Mouse (Mus musculus) heart, postnatal 4 days (tissue): ENCODE measurements around the gene Gm16253. TPM values are rescaled to one million over a fixed set of nuclear protein-coding genes. Genes with fewer than 3 reads are reported as not detected.

Source experiments
- DNase-seq: peaks from one replicate; pipeline ENCODE4 v3.0.0; 2021
- total RNA-seq, 2 experiments: library from RNA; stranded (reverse); gene quantifications; 2 replicates each; pipeline ENCODE4 v1.2.3; 2021

Gm16253 gene
- 1 to 10 TPM; 2.5 to 2.9 TPM for total RNA-seq

GRCm38 (mm10) chr3:96576690-96577541, at the start of gene Gm16253:
Gene Gm16253 (plus strand): TSS chr3:96576984.
- peak; percentile 95 for DNase-seq

DNA sequence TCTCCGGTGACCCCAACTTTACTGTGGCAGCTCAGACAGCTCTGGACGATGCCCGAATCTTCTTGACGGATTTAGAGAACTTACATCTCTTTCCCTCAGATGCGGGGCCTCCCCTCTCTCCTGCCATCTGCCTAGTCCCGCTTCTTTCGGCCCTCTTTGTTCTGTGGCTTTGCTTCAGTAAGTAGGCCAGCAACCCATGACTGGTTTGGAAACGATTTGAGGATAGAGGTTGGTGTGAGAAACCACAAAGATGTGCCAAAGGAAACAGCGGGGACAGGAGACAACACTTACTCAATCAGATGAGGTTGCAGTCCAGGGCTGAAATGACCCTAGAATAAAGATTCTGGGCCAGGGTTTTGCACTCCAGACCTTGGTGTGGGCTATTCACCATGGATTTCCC, 48.3 kb upstream of the Gm16253 start:
- no peak for DNase-seq

- DNase-seq: no peak
Measured at GRCm38 (mm10) chr3:96532050-96532449, 44.7 kb upstream of the Gm16253 start.

DNA sequence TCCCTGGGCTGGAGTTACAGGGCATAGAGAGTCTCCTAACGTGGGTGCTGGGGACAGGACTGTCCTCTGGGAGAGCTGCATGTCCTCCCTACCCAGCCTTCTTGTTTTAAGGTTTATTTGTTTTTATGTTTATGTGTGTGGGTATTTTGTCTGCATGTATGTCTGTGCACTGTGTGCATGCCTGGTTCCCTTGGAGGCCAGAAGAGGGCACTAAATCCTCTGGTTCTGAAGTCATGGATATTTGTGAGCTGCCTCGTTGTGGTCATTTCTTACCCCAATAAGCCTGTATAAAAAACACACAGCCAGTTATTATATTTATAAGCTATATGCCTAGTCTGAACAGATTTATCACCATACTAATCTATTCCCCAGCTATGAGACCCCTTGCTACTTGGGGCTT, 42.5 kb upstream of the Gm16253 start:
- no peak for DNase-seq

GRCm38 (mm10) chr3:96539316-96539715, 37.5 kb upstream of the Gm16253 start:
- DNase-seq: no peak

GRCm38 (mm10) chr3:96540740-96541139, 36.0 kb upstream of the Gm16253 start:
- DNase-seq: no peak

DNA sequence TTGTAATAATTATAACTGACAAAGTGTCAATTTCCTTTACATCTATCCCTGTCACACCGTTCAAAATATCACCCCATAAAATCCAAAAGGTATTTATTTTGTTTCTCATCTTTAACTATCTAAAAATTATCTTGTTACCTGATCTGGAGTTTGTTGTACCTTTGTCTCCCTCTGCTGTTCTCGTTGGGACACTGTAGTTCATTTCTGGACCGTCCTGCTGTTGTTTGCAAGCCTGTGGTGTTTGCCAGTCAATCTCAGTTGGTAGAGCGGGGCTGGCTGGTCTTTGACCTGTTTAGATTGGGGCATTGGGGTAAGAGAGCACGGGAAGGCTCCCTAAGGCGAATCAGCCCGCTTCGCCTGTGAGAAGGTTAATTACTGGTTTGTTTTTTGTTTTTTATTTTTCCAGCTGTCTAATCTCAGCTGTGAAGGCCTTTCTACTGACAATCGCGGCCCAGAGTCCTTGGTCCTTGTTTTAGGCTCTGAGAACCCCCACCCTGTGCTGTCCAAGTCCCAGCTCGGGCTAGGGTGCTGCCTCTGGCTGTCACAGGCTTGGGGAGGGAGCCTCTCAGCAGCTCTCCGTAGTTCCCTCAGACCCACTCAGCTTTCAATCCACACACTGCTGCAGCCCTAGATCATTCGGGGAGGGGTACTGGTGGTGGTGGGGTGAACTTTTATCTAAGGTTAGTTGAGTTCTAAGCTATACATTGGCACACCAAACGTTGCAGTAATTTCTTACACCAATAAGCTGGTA, 35.3 kb upstream of the Gm16253 start:
- no peak for DNase-seq

- DNase-seq: no peak
Measured at GRCm38 (mm10) chr3:96542554-96542953, 34.2 kb upstream of the Gm16253 start.

GRCm38 (mm10) chr3:96543345-96543744, 33.4 kb upstream of the Gm16253 start:
- no peak for DNase-seq

GRCm38 (mm10) chr3:96545565-96545964, 31.2 kb upstream of the Gm16253 start:
- no peak for DNase-seq

DNA sequence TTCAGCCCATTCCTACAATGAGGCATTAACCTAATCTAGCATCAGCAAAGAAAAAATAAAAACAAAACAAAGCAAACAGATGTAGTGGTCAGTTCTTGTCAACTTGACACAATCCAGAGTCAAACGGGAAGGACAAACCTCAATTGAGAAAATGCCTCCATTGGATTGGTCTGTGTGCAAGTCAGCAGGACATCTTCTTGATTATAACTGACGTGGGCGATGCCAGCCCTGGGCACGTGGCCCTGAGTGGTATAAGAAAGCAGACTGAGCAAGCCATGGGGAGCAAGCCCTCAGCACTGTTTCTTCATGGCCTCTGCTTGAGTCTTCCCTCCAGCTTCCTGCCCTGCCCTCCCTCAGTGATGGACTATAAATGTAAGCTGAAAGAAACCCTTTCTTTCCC, 29.9 kb upstream of the Gm16253 start:
- no peak for DNase-seq

DNA sequence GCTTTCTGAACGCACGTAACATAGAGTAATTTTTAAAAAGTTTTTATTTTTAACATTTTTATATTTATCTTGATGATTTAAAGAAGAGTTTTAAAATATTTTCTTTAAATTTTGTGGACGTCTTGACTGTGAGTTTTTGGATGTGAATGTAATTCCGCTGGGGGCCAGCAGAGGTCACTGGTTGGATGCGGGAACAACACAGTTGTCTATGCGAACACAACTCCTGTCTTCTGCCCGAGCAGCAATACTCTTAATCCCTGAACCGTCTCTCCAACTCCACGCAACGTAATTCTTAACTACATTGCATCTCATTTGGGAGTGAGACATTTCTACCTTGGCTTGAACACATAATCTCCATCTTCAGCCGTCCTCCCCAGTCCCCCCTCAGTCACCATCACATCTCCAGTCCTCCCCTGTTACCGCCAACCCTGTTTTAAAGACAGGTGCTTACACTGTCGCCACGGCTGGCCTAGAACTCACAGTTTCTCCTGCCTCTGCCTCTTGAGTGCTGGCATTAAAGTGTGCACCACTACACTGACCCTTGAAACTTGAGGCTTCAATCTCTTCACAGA, 29.3 kb upstream of the Gm16253 start:
- DNase-seq: peak; percentile 89

DNA sequence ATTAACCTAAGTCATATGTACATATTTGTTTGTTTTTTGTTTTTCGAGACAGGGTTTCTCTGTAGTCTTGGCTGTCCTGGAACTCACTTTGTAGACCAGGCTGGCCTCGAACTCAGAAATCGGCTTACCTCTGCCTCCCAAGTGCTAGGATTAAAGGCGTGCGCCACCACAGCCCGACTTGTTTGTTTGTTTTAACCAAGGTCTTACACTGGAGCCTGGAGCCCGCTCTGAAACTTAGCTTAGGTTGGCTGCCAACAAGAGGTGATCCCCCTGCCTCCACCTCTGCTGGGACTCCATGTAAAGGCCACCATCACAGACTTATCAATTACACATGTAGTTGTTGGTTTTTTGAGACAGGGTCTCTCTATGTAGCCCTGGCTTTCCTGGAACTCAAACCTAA, 28.0 kb upstream of the Gm16253 start:
- DNase-seq: no peak

GRCm38 (mm10) chr3:96549346-96549745, 27.4 kb upstream of the Gm16253 start:
- no peak for DNase-seq

DNA sequence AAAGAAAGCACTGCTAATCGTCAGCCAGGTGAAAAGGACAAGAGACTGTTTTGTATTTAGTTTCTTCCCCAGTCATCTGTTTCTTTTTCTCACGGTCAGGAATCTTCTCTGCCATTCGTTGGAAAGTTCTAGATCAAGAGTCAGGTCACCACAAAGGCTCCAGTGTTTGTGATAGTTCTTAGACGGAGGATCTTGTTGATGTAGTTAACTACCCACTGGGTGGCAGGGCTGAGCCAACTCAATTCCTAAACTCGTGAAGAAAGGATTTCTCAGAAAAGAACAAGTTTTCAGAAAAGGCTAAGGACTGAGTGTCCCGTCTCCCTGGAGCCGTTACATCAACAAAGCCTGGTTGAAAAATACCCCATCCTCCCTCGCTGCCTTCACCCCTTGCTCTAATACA, 25.6 kb upstream of the Gm16253 start:
- DNase-seq: peak; percentile 69

DNA sequence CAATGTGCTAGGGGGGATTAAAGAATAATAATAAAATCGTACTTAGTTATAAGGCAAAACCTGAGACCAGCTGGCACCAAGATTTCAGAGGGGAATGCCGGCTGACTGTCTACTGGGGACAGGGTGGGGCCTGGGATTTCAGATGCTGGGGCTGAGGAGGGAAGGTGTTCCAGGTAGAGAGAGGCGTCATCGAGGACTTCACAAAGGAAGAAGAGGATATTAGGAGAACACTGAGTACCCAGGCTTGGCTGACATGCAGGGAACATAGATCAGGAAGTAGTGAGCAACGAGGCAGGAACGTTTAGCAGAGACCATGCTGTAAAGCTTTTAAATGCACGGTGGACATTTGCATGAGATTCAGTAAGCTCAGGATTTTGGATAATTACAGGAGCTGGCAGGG, 24.9 kb upstream of the Gm16253 start:
- DNase-seq: no peak

- DNase-seq: no peak
Measured at GRCm38 (mm10) chr3:96553601-96554000, 23.2 kb upstream of the Gm16253 start.

- no peak for DNase-seq
Measured at GRCm38 (mm10) chr3:96554251-96554650, 22.5 kb upstream of the Gm16253 start.

GRCm38 (mm10) chr3:96555041-96555596, 21.7 kb upstream of the Gm16253 start:
- DNase-seq: peak; percentile 90

DNA sequence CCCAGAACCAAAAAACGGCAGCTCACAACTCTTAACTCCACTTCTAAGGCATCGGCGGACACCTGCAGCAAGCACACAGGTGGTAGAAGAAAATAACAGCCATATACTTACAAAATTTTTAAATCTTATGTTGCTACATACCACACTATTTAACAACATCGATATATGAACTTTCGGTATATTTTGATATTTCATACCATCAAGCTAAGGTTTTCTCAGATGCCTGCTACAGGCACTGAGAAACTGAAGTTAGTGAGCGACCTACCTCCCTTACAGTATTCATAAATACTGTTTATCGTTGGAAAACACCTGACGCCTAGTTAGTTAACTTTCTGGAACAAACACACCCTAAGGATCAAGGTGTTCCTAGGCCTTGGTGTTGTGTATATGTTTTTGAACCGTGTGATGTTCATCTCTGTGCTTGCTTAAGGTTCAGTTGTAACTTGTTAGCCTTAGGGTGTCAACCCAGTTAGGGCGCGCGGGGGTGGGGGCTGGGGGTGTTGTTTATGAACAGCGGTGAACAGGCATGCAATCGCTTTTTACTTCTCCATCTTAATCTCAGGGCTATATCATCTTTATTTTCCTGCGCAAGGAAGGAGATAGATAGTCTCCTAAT, 20.7 kb upstream of the Gm16253 start:
- DNase-seq: no peak

DNA sequence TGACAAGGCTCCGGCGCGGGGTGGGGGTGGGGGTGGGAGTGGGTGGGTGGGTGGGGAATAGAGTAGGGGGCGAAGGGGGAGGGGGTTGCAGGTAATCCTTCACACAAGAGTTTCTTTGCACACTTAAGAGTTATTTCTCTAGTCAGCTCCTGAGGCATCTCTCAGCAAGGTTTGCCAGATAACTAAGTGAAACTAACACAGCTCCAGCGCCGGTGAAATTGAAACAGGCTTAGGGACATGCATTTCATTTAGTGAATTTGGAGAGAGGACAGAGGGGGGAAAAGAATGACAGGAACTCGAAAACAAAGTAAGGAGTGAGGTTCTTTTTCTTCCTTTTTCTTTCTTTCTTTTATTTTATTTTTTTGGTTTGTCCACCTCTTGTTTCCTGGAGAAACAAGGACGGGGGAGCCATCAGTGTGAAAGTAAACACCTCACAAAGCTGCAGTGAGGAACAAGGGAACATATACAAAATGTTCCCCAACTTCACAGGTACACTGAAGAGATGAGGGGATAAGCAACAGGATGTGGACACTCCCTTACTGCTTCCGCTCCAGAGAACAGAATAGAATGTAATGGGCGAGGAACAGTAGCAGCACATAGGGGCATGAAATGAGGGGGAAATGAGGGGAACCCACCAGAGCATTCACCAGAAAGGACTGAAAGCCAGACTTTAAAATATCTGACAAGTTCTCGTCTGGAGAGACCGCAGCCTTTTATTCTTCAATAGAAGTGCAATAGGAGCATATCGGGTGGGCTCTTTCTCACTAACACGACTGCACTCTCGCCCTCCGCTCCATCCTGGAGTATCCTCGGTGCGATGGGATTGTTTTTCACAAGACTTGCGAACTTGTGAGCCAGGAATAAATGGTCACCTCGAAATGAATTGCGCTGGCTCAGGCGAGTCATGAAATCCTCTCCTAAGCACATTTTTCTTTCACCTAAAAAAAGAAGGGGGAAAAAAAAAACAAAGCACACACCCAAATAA, 19.8 kb upstream of the Gm16253 start:
- peak; percentile 32 for DNase-seq
